Comparison of ENCODE assay signal across 8 mouse cellular contexts in genomic region chr10:117710604-117711141, GRCm38 (mm10). TPM values are rescaled to one million over a fixed set of nuclear protein-coding genes. Genes with fewer than 3 reads are reported as not detected.
DNase-seq lines count a peak whose midpoint lies in the region; ATAC-seq and TF ChIP-seq lines count a peak whose summit lies in the region.

Gene Mdm2, minus strand, starts transcription at chr10:117710758.

- H3K9ac ChIP-seq in MEL (ENCODE audit: control insufficient read depth, low read depth, low read length, poor library complexity, severe bottlenecking): peak within 1 kb of the TSS; percentile 99
- H3K9ac ChIP-seq in lung, postnatal 0 days (replicated peaks; ENCODE audit: low read depth): peak within 1 kb of the TSS; percentile 97

- DNase-seq in MEL (ENCODE audit: low read depth, low spot score): peak; percentile 93
- peak; percentile 98 for DNase-seq in cerebellum, adult 8-10 months
- peak; percentile 97 for DNase-seq in hindbrain, embryonic 10.5 days (ENCODE audit: low spot score)
- DNase-seq in layer of hippocampus, adult 9-11 months: peak; percentile 94
- peak; percentile 98 for DNase-seq in lung, postnatal 0 days (ENCODE audit: low spot score)
- peak; percentile 98 for DNase-seq in ovary, postnatal 14 days (ENCODE audit: low spot score)
- peak; percentile 98 for DNase-seq in thymus, postnatal 14 days

- peaks cover 0 to 15% of the 10 kb centered on the region in 2 experiments; a peak in 3 of 4 replicates for H3K4me1 ChIP-seq in MEL (ENCODE audit: control insufficient read depth in 1 of 2, insufficient read depth in 2 of 2, low read length in 2 of 2)
- peaks cover 17% of the 10 kb centered on the region for H3K4me1 ChIP-seq in hindbrain, embryonic 10.5 days (replicated peaks)
- H3K4me1 ChIP-seq in lung, postnatal 0 days (ENCODE audit: insufficient read depth, low read depth, low read length): peaks cover 10% of the 10 kb centered on the region; the same call in 1 of the 2 replicates

- H3K27ac ChIP-seq in MEL (ENCODE audit: control insufficient read depth, low read depth, low read length): peak within 1 kb of the TSS; percentile 91
- H3K27ac ChIP-seq in hindbrain, embryonic 10.5 days: peak within 1 kb of the TSS; percentile 97
- H3K27ac ChIP-seq in lung, postnatal 0 days (ENCODE audit: low read length): peak within 1 kb of the TSS; percentile 99

- peak in 1 of 2 experiments; percentile 82 for TF ChIP-seq POLR2A in MEL (IDR thresholded peaks at IDR 0.05; ENCODE audit: control insufficient read depth in 1 of 2, insufficient read depth in 1 of 2, low read depth in 1 of 2, low read length in 2 of 2, poor library complexity in 1 of 2)

- no peak for TF ChIP-seq RAD21 in MEL (IDR thresholded peaks at IDR 0.05; ENCODE audit: low read depth, low read length)

- peak within 1 kb of the TSS; percentile 72 for H3K4me2 ChIP-seq in lung, postnatal 0 days (replicated peaks; ENCODE audit: low read depth, low read length)

- peaks cover 2 to 14% of the 10 kb centered on the region in 2 experiments for H3K36me3 ChIP-seq in MEL (ENCODE audit: control insufficient read depth in 1 of 2, insufficient read depth in 2 of 2, low read length in 2 of 2)
- H3K36me3 ChIP-seq in hindbrain, embryonic 10.5 days: peaks cover 37% of the 10 kb centered on the region
- H3K36me3 ChIP-seq in lung, postnatal 0 days (ENCODE audit: insufficient read depth, low read length): no peaks in the 10 kb centered on the region; the same call in 1 of the 2 replicates

- peak in 2 of 3 experiments; percentile 78 to 96; a peak in 5 of 6 replicates for TF ChIP-seq CTCF in MEL (IDR thresholded peaks at IDR 0.05 in 2 of 3, conservative IDR thresholded peaks at IDR 0.05 in 1 of 3; ENCODE audit: control insufficient read depth in 1 of 3, insufficient read depth in 1 of 3, low read depth in 2 of 3, low read length in 3 of 3, poor library complexity in 1 of 3, severe bottlenecking in 1 of 3)
- peak; percentile 82 for TF ChIP-seq CTCF in lung, postnatal 0 days (IDR thresholded peaks at IDR 0.05)

- H3K9me3 ChIP-seq in MEL (replicated peaks; ENCODE audit: insufficient read depth, low read length): no peaks in the 10 kb centered on the region
- no peaks in the 10 kb centered on the region for H3K9me3 ChIP-seq in hindbrain, embryonic 10.5 days
- no peaks in the 10 kb centered on the region for H3K9me3 ChIP-seq in lung, postnatal 0 days (ENCODE audit: low read length)

- H3K4me3 ChIP-seq in MEL (ENCODE audit: control insufficient read depth in 1 of 2, insufficient read depth in 1 of 2, low read depth in 2 of 2, low read length in 2 of 2): peak within 1 kb of the TSS; percentile 86 to 96
- peak within 1 kb of the TSS; percentile 80 for H3K4me3 ChIP-seq in hindbrain, embryonic 10.5 days
- H3K4me3 ChIP-seq in lung, postnatal 0 days (ENCODE audit: low read depth, low read length): peak within 1 kb of the TSS; percentile 98

- H3K27me3 ChIP-seq in MEL (ENCODE audit: control insufficient read depth in 1 of 2, insufficient read depth in 2 of 2, low read length in 2 of 2): no peaks in the 10 kb centered on the region
- H3K27me3 ChIP-seq in hindbrain, embryonic 10.5 days (ENCODE audit: insufficient read depth, poor library complexity, severe bottlenecking): no peaks in the 10 kb centered on the region
- no peaks in the 10 kb centered on the region for H3K27me3 ChIP-seq in lung, postnatal 0 days (replicated peaks; ENCODE audit: insufficient read depth, low read length)

- peaks cover 37% of the 10 kb centered on the region for H3K79me2 ChIP-seq in MEL (ENCODE audit: control insufficient read depth, insufficient read depth, low read length, poor library complexity)

- ATAC-seq in frontal cortex, adult (ENCODE audit: low TSS enrichment): peak; percentile 83
- ATAC-seq in lung, postnatal 0 days: peak; percentile 91

- peak in 1 of 2 experiments; percentile 5; a peak in 1 of 4 replicates for TF ChIP-seq EP300 in MEL (IDR thresholded peaks at IDR 0.05; ENCODE audit: low read depth in 1 of 2, low read length in 2 of 2)
- 0 out of 2 replicates have a peak, but pooled peaks have one; percentile 23 for TF ChIP-seq EP300 in lung, postnatal 0 days (IDR thresholded peaks at IDR 0.05)

- 1% methylated on average over 52 of the region's 52 CpGs for WGBS in hindbrain, embryonic 10.5 days
- under 1% methylated on average over 49 of the region's 52 CpGs for WGBS in lung, postnatal 0 days

TF ChIP-seq in MEL, 35 proteins besides CTCF, POLR2A, EP300 and RAD21:
- peak; percentile 69; the same call in 1 of the 2 replicates for TF ChIP-seq MAX (IDR thresholded peaks at IDR 0.05; ENCODE audit: low read length)
- TF ChIP-seq ELF1 (IDR thresholded peaks at IDR 0.05; ENCODE audit: low read depth, low read length): peak; percentile 91
- TF ChIP-seq SIN3A (IDR thresholded peaks at IDR 0.05; ENCODE audit: low read length): peak; percentile 94
- TF ChIP-seq GATA1 (IDR thresholded peaks at IDR 0.05; ENCODE audit: low read depth, low read length): no peak
- TF ChIP-seq CHD2 (IDR thresholded peaks at IDR 0.05; ENCODE audit: low read length): no peak
- no peak for TF ChIP-seq MEF2A (IDR thresholded peaks at IDR 0.05; ENCODE audit: extremely low read depth, insufficient replicate concordance, low read depth, low read length, poor library complexity, severe bottlenecking)
- TF ChIP-seq MAFK (IDR thresholded peaks at IDR 0.05; ENCODE audit: borderline replicate concordance, low read depth, low read length): no peak
- peak; percentile 78 for TF ChIP-seq NRF1 (IDR thresholded peaks at IDR 0.05; ENCODE audit: insufficient read depth, low read depth, low read length, poor library complexity, severe bottlenecking)
- no peak for TF ChIP-seq MYB (IDR thresholded peaks at IDR 0.05; ENCODE audit: low read depth, low read length)
- peak; percentile 38; the same call in 1 of the 2 replicates for TF ChIP-seq TBP (IDR thresholded peaks at IDR 0.05; ENCODE audit: low read depth, low read length)
- TF ChIP-seq SMC3 (IDR thresholded peaks at IDR 0.05; ENCODE audit: low read depth, low read length): no peak
- no peak for TF ChIP-seq ZC3H11A (IDR thresholded peaks at IDR 0.05; ENCODE audit: low read depth, low read length)
- 0 out of 2 replicates have a peak, but pooled peaks have one; percentile 20 for TF ChIP-seq MYC (IDR thresholded peaks at IDR 0.05; ENCODE audit: low read depth, low read length)
- TF ChIP-seq BHLHE40 (IDR thresholded peaks at IDR 0.05; ENCODE audit: borderline replicate concordance, low read depth, low read length): no peak
- peak; percentile 67 for TF ChIP-seq MAZ (IDR thresholded peaks at IDR 0.05; ENCODE audit: low read depth, low read length)
- TF ChIP-seq GABPA (IDR thresholded peaks at IDR 0.05; ENCODE audit: low read depth, low read length): no peak
- no peak for TF ChIP-seq USF2 (IDR thresholded peaks at IDR 0.05; ENCODE audit: borderline replicate concordance in 1 of 2, insufficient read depth in 1 of 2, low read depth in 1 of 2, low read length in 2 of 2)
- no peak for TF ChIP-seq ZNF384 (IDR thresholded peaks at IDR 0.05; ENCODE audit: low read depth, low read length)
- no peak for TF ChIP-seq ZKSCAN1 (IDR thresholded peaks at IDR 0.05; ENCODE audit: low read depth, low read length)
- TF ChIP-seq JUND (IDR thresholded peaks at IDR 0.05; ENCODE audit: low read depth, low read length): no peak
- TF ChIP-seq KAT2A (conservative IDR thresholded peaks at IDR 0.05; ENCODE audit: low read depth, low read length): peak; percentile 55; the same call in 1 of the 2 replicates
- no peak for TF ChIP-seq CHD1 (IDR thresholded peaks at IDR 0.05; ENCODE audit: low read depth, low read length)
- peak; percentile 83; the same call in 1 of the 2 replicates for TF ChIP-seq POLR2AphosphoS2 (IDR thresholded peaks at IDR 0.05; ENCODE audit: low read length)
- no peak for TF ChIP-seq UBTF (IDR thresholded peaks at IDR 0.05; ENCODE audit: borderline replicate concordance, insufficient read depth, low read depth, low read length)
- no peak for TF ChIP-seq RCOR1 (IDR thresholded peaks at IDR 0.05; ENCODE audit: low read depth, low read length)
- TF ChIP-seq TAL1 (IDR thresholded peaks at IDR 0.05; ENCODE audit: low read length): no peak
- no peak for TF ChIP-seq USF1 (IDR thresholded peaks at IDR 0.05; ENCODE audit: low read depth, low read length)
- TF ChIP-seq HCFC1 (IDR thresholded peaks at IDR 0.05; ENCODE audit: low read depth, low read length): peak; percentile 82
- TF ChIP-seq ZMIZ1 (IDR thresholded peaks at IDR 0.05; ENCODE audit: low read depth, low read length): 0 out of 2 replicates have a peak, but pooled peaks have one; percentile 78
- TF ChIP-seq TCF12 (IDR thresholded peaks at IDR 0.05; ENCODE audit: low read depth, low read length): peak; percentile 49
- TF ChIP-seq E2F4 (IDR thresholded peaks at IDR 0.05; ENCODE audit: borderline replicate concordance, low read depth, low read length): peak; percentile 70; the same call in 1 of the 2 replicates
- TF ChIP-seq ETS1 (IDR thresholded peaks at IDR 0.05; ENCODE audit: low read depth, low read length): peak; percentile 59; the same call in 1 of the 2 replicates
- peak; percentile 77 for TF ChIP-seq MXI1 (IDR thresholded peaks at IDR 0.05; ENCODE audit: low read depth, low read length)
- TF ChIP-seq NELFE (IDR thresholded peaks at IDR 0.05; ENCODE audit: low read depth, low read length): peak; percentile 82
- TF ChIP-seq POLR2AphosphoS5 (IDR thresholded peaks at IDR 0.05; ENCODE audit: borderline replicate concordance, low read depth, low read length): no peak

RNA-seq across cellular contexts. Expression of gene Mdm2, which starts in this region (rescaled TPM):
- total RNA-seq in MEL (2012; rRNA removed): 35.2 and 35.3 TPM in 2 replicates
- 100 to 1,000 TPM in 1 of 2 experiments, 10 to 100 TPM in 1; 42.2 to 601 TPM for polyA plus RNA-seq in MEL (2012; ENCODE audit: insufficient read depth in 1 of 2, insufficient read length in 2 of 2, low read depth in 1 of 2, low replicate concordance in 2 of 2, missing spikeins in 1 of 2)
- polyA plus RNA-seq in hindbrain, embryonic 10.5 days (2016; fragmentation: Nextera tagmentation; extraction: Ambion mirVana): 63.4 and 67.5 TPM in 2 replicates
- 22.7 and 28.9 TPM in 2 replicates for polyA plus RNA-seq in lung, postnatal 0 days (2015; fragmentation: Nextera tagmentation; extraction: Ambion mirVana)

Comparison
In these comparisons a context has a peak if more than half of its experiments do, and no peak if none do; other contexts are left out.
1. Peak in every context shown above with its lines: DNase-seq, ATAC-seq, H3K4me3 ChIP-seq and H3K27ac ChIP-seq.